In genomic region chr8:4139660-4140646, GRCm38 (mm10) we compare ENCODE assay signal across 9 mouse cellular contexts. TPM values are rescaled to one million over a fixed set of nuclear protein-coding genes. Genes with fewer than 3 reads are reported as not detected.
DNase-seq lines count a peak whose midpoint lies in the region; ATAC-seq and TF ChIP-seq lines count a peak whose summit lies in the region.
"Had no signal": no experiment of that assay in that cellular context is flagged by ENCODE, and none has a peak within 500 bp of the region (broad histone marks: within the 10 kb centered on the region; RNA-seq: fewer than 3 reads in every experiment).

No protein-coding gene starts in this region.

- no peak for ATAC-seq in heart, embryonic 11.5 days (replicated peaks; ENCODE audit: insufficient number of reproducible peaks, low FRiP score, low TSS enrichment)
- ATAC-seq in liver, embryonic 16.5 days (ENCODE audit: low read depth) = peak; percentile 41; the same call in 1 of the 2 replicates
- ATAC-seq in neural tube, embryonic 13.5 days (ENCODE audit: low read depth) = peak; percentile 73; the same call in 1 of the 2 replicates
- peak; percentile 74 for ATAC-seq in stomach, postnatal 0 days (ENCODE audit: low FRiP score, low TSS enrichment)

- TF ChIP-seq EP300 in stomach, postnatal 0 days (optimal IDR thresholded peaks at IDR 0.05) = no peak

- 12% methylated on average over 12 of the region's 12 CpGs for WGBS in heart, embryonic 11.5 days (ENCODE audit: insufficient replicate concordance)
- WGBS in liver, embryonic 16.5 days (ENCODE audit: insufficient replicate concordance) = 8% methylated on average over 12 of the region's 12 CpGs
- WGBS in neural tube, embryonic 13.5 days = 11% methylated on average over 12 of the region's 12 CpGs
- 9% methylated on average over 12 of the region's 12 CpGs for WGBS in stomach, postnatal 0 days

- no peaks in the 10 kb centered on the region for H3K4me1 ChIP-seq in embryonic fibroblast, embryonic 13.5 days (ENCODE audit: control insufficient read depth, insufficient read depth, low read length)
- no peaks in the 10 kb centered on the region for H3K4me1 ChIP-seq in heart, embryonic 11.5 days (ENCODE audit: control insufficient read depth, insufficient read depth, low read length)
- H3K4me1 ChIP-seq in liver, embryonic 16.5 days (ENCODE audit: control insufficient read depth, low read depth, low read length) = no peaks in the 10 kb centered on the region
- H3K4me1 ChIP-seq in neural tube, embryonic 13.5 days (replicated peaks) = no peaks in the 10 kb centered on the region
- H3K4me1 ChIP-seq in stomach, postnatal 0 days (replicated peaks; ENCODE audit: control insufficient read depth, insufficient read depth) = no peaks in the 10 kb centered on the region
- H3K4me1 ChIP-seq: heart, embryonic 15.5 days had no signal

- no peak overlapping the region for H3K4me3 ChIP-seq in embryonic fibroblast, embryonic 13.5 days (ENCODE audit: insufficient read depth, low read length)
- no peak overlapping the region for H3K4me3 ChIP-seq in heart, embryonic 11.5 days (ENCODE audit: low read depth, low read length)
- H3K4me3 ChIP-seq in liver, embryonic 16.5 days (ENCODE audit: low read depth, low read length) = no peak overlapping the region
- H3K4me3 ChIP-seq in neural tube, embryonic 13.5 days = no peak overlapping the region
- no peak overlapping the region for H3K4me3 ChIP-seq in stomach, postnatal 0 days (ENCODE audit: low read depth, low read length)
- H3K4me3 ChIP-seq: heart, embryonic 15.5 days had no signal

- TF ChIP-seq POLR2A in embryonic fibroblast, embryonic 13.5 days (IDR thresholded peaks at IDR 0.05; ENCODE audit: low read depth, low read length) = no peak

- peak; percentile 56 to 61 for DNase-seq in CD8-positive naive resting alpha-beta T cell, adult 2 months (ENCODE audit: low read depth in 2 of 2, low spot score in 2 of 2)
- DNase-seq in brain, adult 2 months (ENCODE audit: low read depth, low spot score) = peak; percentile 86
- peak; percentile 69 for DNase-seq in kidney, postnatal 14 days
- DNase-seq in stomach, postnatal 0 days (ENCODE audit: low spot score) = peak; percentile 79

- H3K9me3 ChIP-seq in heart, embryonic 11.5 days (replicated peaks; ENCODE audit: control insufficient read depth, low read length) = no peaks in the 10 kb centered on the region
- no peaks in the 10 kb centered on the region for H3K9me3 ChIP-seq in liver, embryonic 16.5 days (replicated peaks; ENCODE audit: control insufficient read depth, low read length)
- H3K9me3 ChIP-seq in neural tube, embryonic 13.5 days = no peaks in the 10 kb centered on the region
- H3K9me3 ChIP-seq in stomach, postnatal 0 days (ENCODE audit: control insufficient read depth, low read length) = no peaks in the 10 kb centered on the region
- H3K9me3 ChIP-seq: heart, embryonic 15.5 days had no signal

- H3K9ac ChIP-seq in heart, embryonic 11.5 days (ENCODE audit: low read depth, low read length) = no peak overlapping the region
- no peak overlapping the region for H3K9ac ChIP-seq in liver, embryonic 16.5 days (ENCODE audit: low read depth, low read length)
- H3K9ac ChIP-seq in neural tube, embryonic 13.5 days = 0 out of 2 replicates have a peak overlapping the region, but pooled peaks have one; percentile 26
- no peak overlapping the region for H3K9ac ChIP-seq in stomach, postnatal 0 days (ENCODE audit: low read length)
- H3K9ac ChIP-seq: heart, embryonic 15.5 days had no signal

- H3K4me2 ChIP-seq in heart, embryonic 11.5 days = 0 out of 2 replicates have a peak overlapping the region, but pooled peaks have one; percentile 6
- no peak overlapping the region for H3K4me2 ChIP-seq in liver, embryonic 16.5 days (ENCODE audit: low read depth, low read length)
- H3K4me2 ChIP-seq in neural tube, embryonic 13.5 days = peak overlapping the region; percentile 26; the same call in 1 of the 2 replicates
- H3K4me2 ChIP-seq in stomach, postnatal 0 days (replicated peaks; ENCODE audit: low read depth) = no peak overlapping the region
- H3K4me2 ChIP-seq: heart, embryonic 15.5 days had no signal

- H3K36me3 ChIP-seq in heart, embryonic 11.5 days (ENCODE audit: control insufficient read depth, insufficient read depth, low read length) = no peaks in the 10 kb centered on the region
- no peaks in the 10 kb centered on the region for H3K36me3 ChIP-seq in liver, embryonic 16.5 days (ENCODE audit: control insufficient read depth, insufficient read depth)
- no peaks in the 10 kb centered on the region for H3K36me3 ChIP-seq in neural tube, embryonic 13.5 days
- H3K36me3 ChIP-seq in stomach, postnatal 0 days (ENCODE audit: control insufficient read depth, insufficient read depth, low read length) = no peaks in the 10 kb centered on the region
- H3K36me3 ChIP-seq: heart, embryonic 15.5 days had no signal

- no peak overlapping the region for H3K27ac ChIP-seq in embryonic fibroblast, embryonic 13.5 days (ENCODE audit: insufficient read depth, low read length)
- no peak overlapping the region for H3K27ac ChIP-seq in heart, embryonic 11.5 days (ENCODE audit: low read depth, low read length)
- no peak overlapping the region for H3K27ac ChIP-seq in liver, embryonic 16.5 days (ENCODE audit: low read length)
- no peak overlapping the region for H3K27ac ChIP-seq in neural tube, embryonic 13.5 days (replicated peaks)
- H3K27ac ChIP-seq in stomach, postnatal 0 days (replicated peaks) = no peak overlapping the region
- H3K27ac ChIP-seq: heart, embryonic 15.5 days had no signal

- peaks cover 11% of the 10 kb centered on the region for H3K27me3 ChIP-seq in heart, embryonic 11.5 days (ENCODE audit: control insufficient read depth, insufficient read depth, low read length)
- H3K27me3 ChIP-seq in liver, embryonic 16.5 days (ENCODE audit: control insufficient read depth, insufficient read depth, low read depth, low read length) = no peaks in the 10 kb centered on the region
- peaks cover 4% of the 10 kb centered on the region for H3K27me3 ChIP-seq in neural tube, embryonic 13.5 days
- H3K27me3 ChIP-seq in stomach, postnatal 0 days (ENCODE audit: control insufficient read depth, insufficient read depth, low read length) = no peaks in the 10 kb centered on the region

- peak; percentile 85 for TF ChIP-seq CTCF in embryonic fibroblast, embryonic 13.5 days (IDR thresholded peaks at IDR 0.05; ENCODE audit: borderline replicate concordance, insufficient read depth, low read length)
- peak; percentile 86 for TF ChIP-seq CTCF in stomach, postnatal 0 days (IDR thresholded peaks at IDR 0.05; ENCODE audit: low read depth)

RNA-seq across cellular contexts. Expression of gene Cd209g, which starts 6.1 kb away (rescaled TPM):
- not detected in 2 replicates for polyA plus RNA-seq in embryonic fibroblast, embryonic 13.5 days (2011; ENCODE audit: insufficient read length, low read depth, missing spikeins)
- not detected in 2 replicates for polyA plus RNA-seq in heart, embryonic 11.5 days (2014; fragmentation: Nextera tagmentation; extraction: Ambion mirVana)
- polyA plus RNA-seq in liver, embryonic 16.5 days (2015; fragmentation: Nextera tagmentation; extraction: Ambion mirVana) = 0.12 and 0.21 TPM in 2 replicates
- not detected in 2 replicates for polyA plus RNA-seq in neural tube, embryonic 13.5 days (2015; fragmentation: Nextera tagmentation; extraction: Ambion mirVana)
- 0.12 TPM in 1 of 2 replicates, not detected in the other for polyA plus RNA-seq in stomach, postnatal 0 days (2015; fragmentation: Nextera tagmentation; extraction: Ambion mirVana)
- polyA plus RNA-seq: heart, embryonic 15.5 days had no signal

RNA-seq across cellular contexts. Expression of gene Evi5l, which starts 26.4 kb away (rescaled TPM):
- 15.4 and 30.3 TPM in 2 replicates for polyA plus RNA-seq in embryonic fibroblast, embryonic 13.5 days (2011; ENCODE audit: insufficient read length, low read depth, missing spikeins)
- polyA plus RNA-seq in heart, embryonic 11.5 days (2014; fragmentation: Nextera tagmentation; extraction: Ambion mirVana) = 10.3 and 12.7 TPM in 2 replicates
- polyA plus RNA-seq in liver, embryonic 16.5 days (2015; fragmentation: Nextera tagmentation; extraction: Ambion mirVana) = 5.7 and 6.0 TPM in 2 replicates
- 78.7 and 82.7 TPM in 2 replicates for polyA plus RNA-seq in neural tube, embryonic 13.5 days (2015; fragmentation: Nextera tagmentation; extraction: Ambion mirVana)
- 10.6 and 11.0 TPM in 2 replicates for polyA plus RNA-seq in stomach, postnatal 0 days (2015; fragmentation: Nextera tagmentation; extraction: Ambion mirVana)

RNA-seq across cellular contexts. Expression of gene Cd209f, which starts 34.3 kb away (rescaled TPM):
- polyA plus RNA-seq in embryonic fibroblast, embryonic 13.5 days (2011; ENCODE audit: insufficient read length, low read depth, missing spikeins) = not detected in 2 replicates
- polyA plus RNA-seq in heart, embryonic 11.5 days (2014; fragmentation: Nextera tagmentation; extraction: Ambion mirVana) = not detected in 2 replicates
- 2.5 and 3.3 TPM in 2 replicates for polyA plus RNA-seq in liver, embryonic 16.5 days (2015; fragmentation: Nextera tagmentation; extraction: Ambion mirVana)
- not detected in 2 replicates for polyA plus RNA-seq in neural tube, embryonic 13.5 days (2015; fragmentation: Nextera tagmentation; extraction: Ambion mirVana)
- 0.45 and 0.50 TPM in 2 replicates for polyA plus RNA-seq in stomach, postnatal 0 days (2015; fragmentation: Nextera tagmentation; extraction: Ambion mirVana)
- polyA plus RNA-seq: heart, embryonic 15.5 days had no signal

Comparison
In these comparisons a context has a peak if more than half of its experiments do, and no peak if none do; other contexts are left out.
1. H3K4me2 ChIP-seq: peak in heart, embryonic 11.5 days (single experiment) and neural tube, embryonic 13.5 days (single experiment); none in liver, embryonic 16.5 days (single experiment) and stomach, postnatal 0 days (single experiment).
2. Peak in every context shown above with its lines, with median percentiles within 50 percentile points of each other: DNase-seq.